Mouse (Mus musculus): ENCODE data around the gene Birc5. TPM values are rescaled to one million over a fixed set of nuclear protein-coding genes. Genes with fewer than 3 reads are reported as not detected.
"Not testable (repeated sequence)": the region's sequence is repeated elsewhere in the genome, so short reads cannot be mapped to it uniquely, and the experiment has no call there.

The Birc5 gene
- total and polyA plus RNA-seq, 2 experiments: 0.65 to 0.82 TPM

GRCm38 (mm10) chr11:117809407-117810311, 39.4 kb upstream of the Birc5 start, which contains the start of the genes Gm20708 and Syngr2:
Gene Gm20708 (plus strand): TSS chr11:117809668.
Gene Syngr2 (plus strand): TSS chr11:117809668.
- 2% methylated on average over 74 of the region's 75 CpGs for WGBS
- no peak for DNase-seq (ENCODE audit: extremely low read depth, low read depth, low spot score)
- Histone ChIP-seq H3K36me3 (ENCODE audit: control insufficient read depth, insufficient read depth, low read length) (no peaks in the 10 kb centered on the region), H3K9ac (ENCODE audit: low read depth, low read length) (peak within 1 kb of the TSS; percentile 95), H3K27me3 (ENCODE audit: control insufficient read depth, insufficient read depth, low read length) (no peaks in the 10 kb centered on the region), H3K27ac (replicated peaks; ENCODE audit: insufficient read depth, low read depth, low read length) (peak within 1 kb of the TSS; percentile 70), H3K4me3 (ENCODE audit: insufficient read depth, low read depth, low read length) (peak within 1 kb of the TSS; percentile 83), H3K4me1 (ENCODE audit: control insufficient read depth, insufficient read depth, low read length) (peaks cover 10% of the 10 kb centered on the region; the same call in 1 of the 2 replicates), H3K79me2 (ENCODE audit: control insufficient read depth, insufficient read depth, low read length) (peaks cover 23% of the 10 kb centered on the region)
- TF ChIP-seq POLR2A (IDR thresholded peaks at IDR 0.05; ENCODE audit: extremely low read depth, insufficient read depth, low read length): peak; percentile 79
- TF ChIP-seq CTCF (IDR thresholded peaks at IDR 0.05; ENCODE audit: low read depth, low read length): no peak

DNA sequence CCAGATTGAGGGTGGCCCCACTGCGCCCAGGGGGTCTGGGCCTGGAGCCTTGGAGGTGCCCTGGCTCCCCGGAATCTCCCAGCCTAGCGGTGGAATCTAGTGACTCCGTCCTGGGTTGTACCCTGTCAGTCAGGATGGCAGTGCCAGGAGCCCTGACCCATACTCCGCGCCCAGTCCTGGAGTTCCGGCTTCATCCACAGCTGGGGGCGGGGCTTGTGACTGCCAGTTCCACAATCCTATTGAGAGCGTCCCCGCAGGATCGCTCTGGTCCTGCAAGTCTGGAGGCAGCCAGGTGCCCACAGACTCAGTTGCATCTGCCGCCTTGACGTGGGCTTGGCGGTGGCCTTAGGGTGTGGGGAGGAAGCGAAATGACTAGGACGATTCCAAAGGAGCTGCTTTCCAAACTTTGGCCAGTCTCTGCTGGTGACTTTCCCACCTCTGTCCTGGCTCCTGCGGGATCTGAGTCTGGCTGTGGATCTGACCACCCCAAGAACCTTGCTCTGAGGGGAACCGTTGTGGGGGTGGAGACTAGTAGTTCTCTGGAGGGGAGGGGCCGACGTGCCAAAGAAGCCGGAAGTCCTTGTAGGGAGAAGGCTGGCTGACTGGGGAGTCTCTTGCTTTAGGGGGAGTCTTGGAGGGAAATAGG, 38.5 kb upstream of the Birc5 start:
- peak overlapping the region; percentile 83 for H3K4me3 ChIP-seq (ENCODE audit: insufficient read depth, low read depth, low read length)
- H3K79me2 ChIP-seq (ENCODE audit: control insufficient read depth, insufficient read depth, low read length): peaks cover 23% of the 10 kb centered on the region
- peak; percentile 52; the same call in 1 of the 2 replicates for TF ChIP-seq POLR2A (IDR thresholded peaks at IDR 0.05; ENCODE audit: extremely low read depth, insufficient read depth, low read length)
- peak; percentile 68 for TF ChIP-seq CTCF (IDR thresholded peaks at IDR 0.05; ENCODE audit: low read depth, low read length)
- peak; percentile 87 for DNase-seq (ENCODE audit: extremely low read depth, low read depth, low spot score)
- peak overlapping the region; percentile 70 for H3K27ac ChIP-seq (replicated peaks; ENCODE audit: insufficient read depth, low read depth, low read length)
- no peaks in the 10 kb centered on the region for H3K27me3 ChIP-seq (ENCODE audit: control insufficient read depth, insufficient read depth, low read length)
- WGBS: under 1% methylated on average over 21 of the region's 21 CpGs
- H3K9ac ChIP-seq (ENCODE audit: low read depth, low read length): peak overlapping the region; percentile 95
- H3K4me1 ChIP-seq (ENCODE audit: control insufficient read depth, insufficient read depth, low read length): peaks cover 10% of the 10 kb centered on the region; the same call in 1 of the 2 replicates
- H3K36me3 ChIP-seq (ENCODE audit: control insufficient read depth, insufficient read depth, low read length): no peaks in the 10 kb centered on the region

GRCm38 (mm10) chr11:117813867-117814266, 35.2 kb upstream of the Birc5 start:
- Histone ChIP-seq H3K4me1 (ENCODE audit: control insufficient read depth, insufficient read depth, low read length) (peaks cover 11% of the 10 kb centered on the region; the same call in 1 of the 2 replicates), H3K27ac (replicated peaks; ENCODE audit: insufficient read depth, low read depth, low read length) (no peak overlapping the region), H3K9ac (ENCODE audit: low read depth, low read length) (no peak overlapping the region), H3K27me3 (ENCODE audit: control insufficient read depth, insufficient read depth, low read length) (no peaks in the 10 kb centered on the region), H3K79me2 (ENCODE audit: control insufficient read depth, insufficient read depth, low read length) (peaks cover 27% of the 10 kb centered on the region), H3K36me3 (ENCODE audit: control insufficient read depth, insufficient read depth, low read length) (peaks cover 4% of the 10 kb centered on the region; the same call in 1 of the 2 replicates), H3K4me3 (ENCODE audit: insufficient read depth, low read depth, low read length) (no peak overlapping the region)
- TF ChIP-seq POLR2A (IDR thresholded peaks at IDR 0.05; ENCODE audit: extremely low read depth, insufficient read depth, low read length): no peak
- TF ChIP-seq CTCF (IDR thresholded peaks at IDR 0.05; ENCODE audit: low read depth, low read length): no peak
- 11% methylated on average over 5 of the region's 5 CpGs for WGBS
- DNase-seq (ENCODE audit: extremely low read depth, low read depth, low spot score): no peak

DNA sequence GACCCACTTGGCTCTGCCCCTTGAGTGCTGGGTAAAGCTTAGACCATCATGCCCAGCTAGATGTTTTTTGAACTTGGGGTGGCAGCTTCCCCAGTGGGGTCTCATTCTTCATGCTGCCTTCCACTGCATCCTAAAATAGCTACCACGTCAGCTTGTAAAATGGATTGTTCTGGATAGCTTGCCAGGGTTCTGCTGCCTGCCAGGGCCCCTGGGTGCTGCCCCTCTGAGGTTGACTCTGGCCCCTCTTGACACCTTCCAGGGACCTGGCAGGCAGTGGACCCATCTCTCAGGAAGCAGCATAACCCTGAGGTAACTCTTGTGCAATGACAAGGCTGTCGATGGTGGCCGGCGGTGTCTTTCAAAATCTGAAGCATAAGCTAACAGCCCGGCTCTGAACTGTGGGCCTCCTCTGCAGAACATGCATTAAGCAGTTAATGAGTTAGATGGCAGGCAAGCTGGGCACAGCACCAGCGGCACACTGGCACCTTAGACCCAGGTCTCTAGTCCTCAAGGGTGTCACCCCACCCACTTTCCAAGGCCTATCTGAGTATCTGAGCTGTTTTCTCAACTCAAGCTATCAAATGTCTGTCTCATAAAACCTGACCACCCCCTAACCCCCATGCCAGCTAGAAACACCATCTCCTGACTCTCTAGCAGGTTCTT, 34.2 kb upstream of the Birc5 start:
- Histone ChIP-seq H3K9ac (ENCODE audit: low read depth, low read length) (no peak overlapping the region), H3K4me3 (ENCODE audit: insufficient read depth, low read depth, low read length) (no peak overlapping the region), H3K4me1 (ENCODE audit: control insufficient read depth, insufficient read depth, low read length) (peaks cover 14% of the 10 kb centered on the region), H3K27me3 (ENCODE audit: control insufficient read depth, insufficient read depth, low read length) (no peaks in the 10 kb centered on the region), H3K79me2 (ENCODE audit: control insufficient read depth, insufficient read depth, low read length) (peaks cover 27% of the 10 kb centered on the region), H3K36me3 (ENCODE audit: control insufficient read depth, insufficient read depth, low read length) (peaks cover 4% of the 10 kb centered on the region; the same call in 1 of the 2 replicates), H3K27ac (replicated peaks; ENCODE audit: insufficient read depth, low read depth, low read length) (no peak overlapping the region)
- no peak for DNase-seq (ENCODE audit: extremely low read depth, low read depth, low spot score)
- TF ChIP-seq CTCF (IDR thresholded peaks at IDR 0.05; ENCODE audit: low read depth, low read length) (no peak), POLR2A (IDR thresholded peaks at IDR 0.05; ENCODE audit: extremely low read depth, insufficient read depth, low read length) (no peak)
- WGBS: 30% methylated on average over 6 of the region's 6 CpGs

GRCm38 (mm10) chr11:117815850-117816249, 33.2 kb upstream of the Birc5 start:
- peaks cover 24% of the 10 kb centered on the region for H3K79me2 ChIP-seq (ENCODE audit: control insufficient read depth, insufficient read depth, low read length)
- WGBS: 92% methylated on average over 9 of the region's 9 CpGs
- not testable (repeated sequence) for H3K9ac ChIP-seq (ENCODE audit: low read depth, low read length); H3K27ac ChIP-seq (replicated peaks; ENCODE audit: insufficient read depth, low read depth, low read length); DNase-seq (ENCODE audit: extremely low read depth, low read depth, low spot score); H3K36me3 ChIP-seq (ENCODE audit: control insufficient read depth, insufficient read depth, low read length); H3K4me3 ChIP-seq (ENCODE audit: insufficient read depth, low read depth, low read length); H3K27me3 ChIP-seq (ENCODE audit: control insufficient read depth, insufficient read depth, low read length)
- H3K4me1 ChIP-seq (ENCODE audit: control insufficient read depth, insufficient read depth, low read length): peaks cover 12% of the 10 kb centered on the region

All from liver, adult 2 months (tissue).